Mouse (Mus musculus) testis, adult 2 months (tissue): ENCODE results near the gene Lpar6. TPM values are rescaled to one million over a fixed set of nuclear protein-coding genes. Genes with fewer than 3 reads are reported as not detected.

ENCODE experiments used
- H3K27ac ChIP-seq: fragments of 200-500 bp; 2 replicates; pipeline ENCODE4 v1.5.1; 2012; ENCODE audit warnings: low read depth, low read length; ENCODE audit not compliant: control insufficient read depth, insufficient read depth
- H3K27me3 ChIP-seq: fragments of 200-500 bp; 2 replicates; pipeline ENCODE4 v1.6.1; 2012; ENCODE audit warnings: mild to moderate bottlenecking, low read length, moderate library complexity; ENCODE audit not compliant: control insufficient read depth, insufficient read depth
- H3K36me3 ChIP-seq: fragments of 200-500 bp; 2 replicates; pipeline ENCODE4 v1.6.1; 2012; ENCODE audit warnings: mild to moderate bottlenecking, low read length; ENCODE audit not compliant: control insufficient read depth, insufficient read depth
- H3K4me1 ChIP-seq: fragments of 200-500 bp; 2 replicates; pipeline ENCODE4 v1.6.1; 2012; ENCODE audit warnings: low read length; ENCODE audit not compliant: control insufficient read depth, insufficient read depth
- H3K4me3 ChIP-seq: fragments of 200-500 bp; 2 replicates; pipeline ENCODE4 v1.5.1; 2012; ENCODE audit warnings: low read depth, mild to moderate bottlenecking, low read length, moderate library complexity, mixed read lengths; ENCODE audit not compliant: control insufficient read depth
- CTCF ChIP-seq: fragments of 200-500 bp; IDR thresholded peaks from 2 replicates; pipeline ENCODE4 v1.5.1; 2012; ENCODE audit warnings: low read depth, mild to moderate bottlenecking, inconsistent platforms, low read length, moderate library complexity; ENCODE audit not compliant: control insufficient read depth, insufficient read depth, insufficient replicate concordance
- POLR2A ChIP-seq: fragments of 200-500 bp; IDR thresholded peaks from 2 replicates; pipeline ENCODE4 v1.6.1; 2012; ENCODE audit warnings: low read depth, mild to moderate bottlenecking, inconsistent platforms, low read length, moderate library complexity; ENCODE audit not compliant: control insufficient read depth
- polyA plus RNA-seq: library from polyadenylated mRNA; depleted of rRNA; stranded (reverse); fragments of >200 nt; gene quantifications from 2 replicates; pipeline ENCODE4 v1.2.3, GENCODE M21; 2012

Lpar6 gene
- polyA plus RNA-seq, 1 experiment: 0.30 TPM

DNA sequence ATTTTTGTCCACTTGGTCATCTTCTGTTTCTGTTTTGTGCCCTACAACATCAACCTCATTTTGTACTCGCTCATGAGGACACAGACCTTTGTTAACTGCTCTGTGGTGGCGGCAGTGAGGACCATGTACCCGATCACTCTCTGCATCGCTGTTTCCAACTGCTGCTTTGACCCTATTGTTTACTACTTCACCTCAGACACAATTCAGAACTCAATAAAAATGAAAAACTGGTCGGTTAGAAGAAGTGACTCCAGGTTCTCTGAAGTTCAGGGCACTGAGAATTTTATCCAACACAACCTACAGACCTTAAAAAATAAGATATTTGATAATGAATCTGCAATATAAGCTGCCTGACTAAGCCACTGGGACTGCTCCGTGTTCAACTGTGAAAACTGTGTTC lies 1.6 kb downstream of the Lpar6 start:
- Histone ChIP-seq H3K27me3 (no peaks in the 10 kb centered on the region), H3K4me1 (no peaks in the 10 kb centered on the region)

GRCm38 (mm10) chr14:73239857-73240256 lies 2.2 kb downstream of the Lpar6 start:
- Histone ChIP-seq H3K36me3 (no peaks in the 10 kb centered on the region), H3K4me1 (no peaks in the 10 kb centered on the region), H3K4me3 (no peak overlapping the region), H3K27ac (no peak overlapping the region), H3K27me3 (no peaks in the 10 kb centered on the region)
- no peak for TF ChIP-seq POLR2A
- TF ChIP-seq CTCF: no peak

More for the DNA sequence above, 1.6 kb downstream of the Lpar6 start:
- Histone ChIP-seq H3K36me3 (no peaks in the 10 kb centered on the region), H3K27ac (no peak overlapping the region; the same call in 1 of the 2 replicates), H3K4me3 (no peak overlapping the region)
- TF ChIP-seq CTCF (no peak), POLR2A (no peak)

DNA sequence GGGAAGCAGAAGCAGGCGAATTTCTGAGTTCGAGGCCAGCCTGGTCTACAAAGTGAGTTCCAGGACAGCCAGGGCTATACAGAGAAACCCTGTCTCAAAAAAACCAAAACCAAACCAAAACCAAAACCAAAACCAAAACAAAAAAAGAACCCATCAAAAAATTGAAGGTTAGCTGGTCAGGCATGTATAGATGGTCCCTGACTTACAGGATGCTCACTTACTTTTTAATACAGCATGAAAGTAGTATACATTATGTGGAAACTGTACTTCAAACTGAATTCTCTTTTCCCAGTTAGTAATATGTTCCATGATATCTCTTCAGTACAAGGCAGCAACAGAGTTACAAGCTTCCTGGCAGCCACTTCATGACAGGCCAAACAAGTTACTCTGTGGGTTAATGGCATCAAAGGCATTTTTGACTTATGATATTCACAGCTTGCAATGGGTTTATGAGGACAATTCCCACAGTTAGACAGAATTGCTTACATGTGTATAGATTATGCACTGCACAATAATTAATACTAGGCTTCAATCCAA lies 6.4 kb downstream of the Lpar6 start:
- Histone ChIP-seq H3K27me3 (no peaks in the 10 kb centered on the region), H3K27ac (no peak overlapping the region), H3K4me3 (no peak overlapping the region), H3K4me1 (no peaks in the 10 kb centered on the region), H3K36me3 (no peaks in the 10 kb centered on the region)
- TF ChIP-seq CTCF (no peak), POLR2A (no peak)

DNA sequence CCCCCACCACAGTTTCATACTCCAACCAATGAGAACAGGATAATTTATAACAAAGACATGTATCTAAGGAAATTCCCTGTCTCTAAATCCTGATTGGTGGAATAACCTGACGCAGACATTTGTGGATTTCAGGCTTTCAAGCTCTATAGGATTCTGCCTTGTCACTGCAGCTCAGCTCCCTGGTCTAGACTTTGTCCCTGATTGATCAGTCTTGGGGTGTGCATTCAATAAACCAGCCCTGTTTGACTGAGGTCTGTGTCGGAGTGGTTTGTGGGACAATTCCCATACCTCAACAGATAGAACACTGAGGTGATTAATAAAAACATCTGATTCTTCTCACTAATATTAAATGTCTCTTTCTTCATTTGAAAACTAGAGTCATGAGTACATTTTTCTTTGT lies 12.4 kb downstream of the Lpar6 start:
- Histone ChIP-seq H3K4me3 (no peak overlapping the region), H3K27ac (no peak overlapping the region), H3K36me3 (no peaks in the 10 kb centered on the region), H3K4me1 (no peaks in the 10 kb centered on the region), H3K27me3 (no peaks in the 10 kb centered on the region)
- no peak for TF ChIP-seq POLR2A
- TF ChIP-seq CTCF: no peak

DNA sequence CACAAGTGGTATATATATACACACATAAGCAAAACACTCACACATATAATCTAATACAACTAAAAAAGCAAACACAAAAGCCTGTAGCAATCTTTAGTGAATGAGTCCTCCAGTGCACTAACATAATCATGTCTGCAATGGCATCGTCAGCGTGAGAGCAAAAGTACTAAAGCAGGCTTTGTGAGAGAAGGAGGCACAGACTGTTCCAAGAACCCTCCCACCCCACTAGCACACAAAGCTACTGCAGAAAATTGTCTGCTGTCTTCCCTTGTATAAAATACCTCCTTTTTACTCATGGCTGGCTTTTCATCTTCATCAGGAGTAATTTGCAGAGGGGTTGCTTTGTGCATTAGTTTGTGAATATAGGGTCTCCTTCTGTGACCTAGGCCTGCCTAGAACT lies 14.6 kb downstream of the Lpar6 start:
- H3K36me3 ChIP-seq: no peaks in the 10 kb centered on the region
- no peaks in the 10 kb centered on the region for H3K4me1 ChIP-seq
- H3K27me3 ChIP-seq: no peaks in the 10 kb centered on the region
- no peak for TF ChIP-seq POLR2A
- TF ChIP-seq CTCF: no peak
- no peak overlapping the region for H3K27ac ChIP-seq
- no peak overlapping the region for H3K4me3 ChIP-seq

DNA sequence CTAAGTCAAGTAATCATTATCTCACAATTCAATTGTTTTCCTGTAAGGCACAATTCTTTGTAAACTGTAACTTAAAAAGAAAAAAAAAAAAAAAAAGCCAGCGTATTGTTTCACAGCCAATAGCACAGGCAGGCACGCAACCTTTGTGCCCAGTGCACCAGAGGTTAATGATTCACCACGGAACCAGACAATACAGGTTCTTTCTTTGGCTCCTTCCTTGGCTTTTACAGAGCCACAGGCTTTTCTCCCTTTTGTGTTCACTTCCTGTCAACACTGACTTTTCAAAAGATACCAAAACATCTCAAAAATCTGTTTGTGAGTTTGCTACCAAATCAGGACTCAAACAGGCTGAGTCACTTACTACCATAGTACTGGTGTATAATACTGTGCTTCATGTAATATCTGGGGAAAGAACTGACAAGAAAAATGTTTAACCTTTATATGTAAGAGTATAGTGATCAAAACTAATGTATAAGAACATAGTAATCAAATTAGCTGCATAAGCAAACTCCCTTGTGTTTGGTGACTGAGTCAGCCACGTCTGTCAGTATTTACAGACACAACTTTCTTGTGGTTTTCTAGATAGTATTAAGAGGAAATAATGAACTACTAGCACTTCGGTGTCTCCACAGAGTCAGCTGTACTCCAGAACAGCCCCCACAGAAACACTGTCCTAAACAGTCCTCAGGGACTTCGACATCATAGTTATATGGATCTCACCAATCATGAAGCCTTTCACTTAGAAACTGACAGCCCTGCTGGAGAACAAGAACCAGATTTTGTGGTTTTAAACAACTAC lies 16.0 kb downstream of the Lpar6 start:
- Histone ChIP-seq H3K27ac (no peak overlapping the region), H3K27me3 (no peaks in the 10 kb centered on the region), H3K4me3 (no peak overlapping the region), H3K36me3 (no peaks in the 10 kb centered on the region), H3K4me1 (no peaks in the 10 kb centered on the region)
- no peak for TF ChIP-seq CTCF
- no peak for TF ChIP-seq POLR2A

DNA sequence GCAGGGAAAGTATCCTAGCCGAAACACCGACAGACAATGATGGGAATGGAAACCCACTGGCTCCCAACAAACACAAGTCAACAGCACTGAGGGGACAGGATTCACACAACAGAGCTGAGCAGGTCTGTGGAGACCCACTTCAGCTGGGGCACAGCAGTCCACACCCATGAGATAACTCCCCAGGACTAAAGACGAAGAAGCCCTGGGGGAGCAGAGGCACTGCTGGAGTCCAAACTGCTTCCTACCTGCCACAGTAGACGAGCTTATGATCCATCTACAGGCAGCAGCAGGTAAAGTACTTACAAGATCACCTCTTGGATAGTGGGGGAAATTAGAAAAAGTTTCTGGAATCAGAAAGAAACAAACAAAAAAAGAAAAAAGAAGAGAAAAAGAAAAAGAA lies 16.7 kb downstream of the Lpar6 start:
- no peaks in the 10 kb centered on the region for H3K27me3 ChIP-seq
- TF ChIP-seq POLR2A (no peak), CTCF (no peak)
- H3K36me3 ChIP-seq: no peaks in the 10 kb centered on the region
- no peak overlapping the region for H3K4me3 ChIP-seq
- H3K4me1 ChIP-seq: no peaks in the 10 kb centered on the region
- no peak overlapping the region for H3K27ac ChIP-seq
